Mouse (Mus musculus) kidney, embryonic 14.5 days (tissue): Measurements from ENCODE around the gene Endou. TPM values are rescaled to one million over a fixed set of nuclear protein-coding genes. Genes with fewer than 3 reads are reported as not detected.

Experiments used
- ATAC-seq: fragments of 200-750 bp; cut with Nextera tagmentation; 2 replicates; pipeline ENCODE4 v1.8.0; 2017; ENCODE audit warnings: moderate number of reproducible peaks, mild to moderate bottlenecking, moderate TSS enrichment, moderate library complexity; ENCODE audit not compliant: low FRiP score, low TSS enrichment
- H3K27ac ChIP-seq: fragments of 300-500 bp; sonication (generic); 2 replicates; pipeline ENCODE4 v1.5.1; 2014; ENCODE audit warnings: low read depth, mild to moderate bottlenecking, low read length, moderate library complexity, mixed read lengths
- H3K27me3 ChIP-seq: fragments of 300-500 bp; sonication (generic); 2 replicates; pipeline ENCODE4 v1.6.1; 2014; ENCODE audit warnings: mild to moderate bottlenecking, low read length; ENCODE audit not compliant: control insufficient read depth, insufficient read depth
- H3K36me3 ChIP-seq: fragments of 300-500 bp; sonication (generic); 2 replicates; pipeline ENCODE4 v1.6.1; 2014; ENCODE audit warnings: low read length, mixed read lengths; ENCODE audit not compliant: control insufficient read depth, insufficient read depth
- H3K4me1 ChIP-seq: fragments of 300-500 bp; sonication (generic); 2 replicates; pipeline ENCODE4 v1.6.1; 2014; ENCODE audit warnings: low read length, mixed read lengths; ENCODE audit not compliant: control insufficient read depth, insufficient read depth
- H3K4me2 ChIP-seq: fragments of 300-500 bp; sonication (generic); replicated peaks from 2 replicates; pipeline ENCODE4 v1.6.1; 2014; ENCODE audit warnings: low read depth, mild to moderate bottlenecking, low read length
- H3K4me3 ChIP-seq: fragments of 300-500 bp; sonication (generic); 2 replicates; pipeline ENCODE4 v1.5.1; 2014; ENCODE audit warnings: mild to moderate bottlenecking, low read length
- H3K9ac ChIP-seq: fragments of 300-500 bp; sonication (generic); 2 replicates; pipeline ENCODE4 v1.6.1; 2014; ENCODE audit warnings: low read depth, mild to moderate bottlenecking, low read length, moderate library complexity
- H3K9me3 ChIP-seq: fragments of 300-500 bp; sonication (generic); 2 replicates; pipeline ENCODE4 v1.6.1; 2016; ENCODE audit warnings: low read length; ENCODE audit not compliant: control insufficient read depth
- WGBS: fragments of 180-500 bp; shearing (Covaris S2); extraction: QIAGEN DNeasy Blood & Tissue Kit; methylation state at CpG from one replicate; pipeline ENCODE4 v1.1.7; 2014; 5-methylcytosine and 5-hydroxymethylcytosine counted together
- polyA plus RNA-seq: library from polyadenylated mRNA; unstranded; fragments of >200 nt; fragmentation: Nextera tagmentation; extraction: Ambion mirVana; gene quantifications from 2 replicates; pipeline ENCODE4 v1.2.1, GENCODE M21; 2014

Endou gene
- polyA plus RNA-seq, 1 experiment from 2014 or later = 0.20 TPM

GRCm38 (mm10) chr15:97728394-97728793, 2.7 kb downstream of the Endou start:
- H3K4me3 ChIP-seq = no peak overlapping the region
- WGBS = 84% methylated on average over 11 of the region's 11 CpGs
- H3K4me1 ChIP-seq = 0 out of 2 replicates have a peak, but pooled peaks cover 3% of the 10 kb centered on the region
- no peaks in the 10 kb centered on the region for H3K9me3 ChIP-seq
- no peak overlapping the region for H3K4me2 ChIP-seq
- ATAC-seq = no peak
- no peak overlapping the region for H3K9ac ChIP-seq
- no peaks in the 10 kb centered on the region for H3K27me3 ChIP-seq
- no peaks in the 10 kb centered on the region for H3K36me3 ChIP-seq
- no peak overlapping the region for H3K27ac ChIP-seq

GRCm38 (mm10) chr15:97727520-97727919, 3.6 kb downstream of the Endou start:
- no peak for ATAC-seq
- no peak overlapping the region for H3K4me2 ChIP-seq
- H3K36me3 ChIP-seq = no peaks in the 10 kb centered on the region
- no peaks in the 10 kb centered on the region for H3K9me3 ChIP-seq
- no peaks in the 10 kb centered on the region for H3K27me3 ChIP-seq
- no peak overlapping the region for H3K27ac ChIP-seq
- H3K4me3 ChIP-seq = no peak overlapping the region
- 64% methylated on average over 5 of the region's 5 CpGs for WGBS
- no peak overlapping the region for H3K9ac ChIP-seq
- H3K4me1 ChIP-seq = 0 out of 2 replicates have a peak, but pooled peaks cover 3% of the 10 kb centered on the region

- H3K27ac ChIP-seq = no peak overlapping the region
- H3K27me3 ChIP-seq = no peaks in the 10 kb centered on the region
- ATAC-seq = no peak
- H3K4me2 ChIP-seq = no peak overlapping the region
- no peaks in the 10 kb centered on the region for H3K9me3 ChIP-seq
- H3K36me3 ChIP-seq = no peaks in the 10 kb centered on the region
- H3K9ac ChIP-seq = no peak overlapping the region
- 0 out of 2 replicates have a peak, but pooled peaks cover 3% of the 10 kb centered on the region for H3K4me1 ChIP-seq
- WGBS = 78% methylated on average over 8 of the region's 8 CpGs
- H3K4me3 ChIP-seq = no peak overlapping the region
Observed at GRCm38 (mm10) chr15:97727048-97727447, 4.1 kb downstream of the Endou start.

GRCm38 (mm10) chr15:97726310-97726709, 4.8 kb downstream of the Endou start:
- WGBS = 83% methylated on average over 13 of the region's 13 CpGs
- Histone ChIP-seq H3K4me3 (no peak overlapping the region), H3K9ac (no peak overlapping the region), H3K27me3 (no peaks in the 10 kb centered on the region), H3K9me3 (no peaks in the 10 kb centered on the region), H3K4me1 (0 out of 2 replicates have a peak, but pooled peaks cover 3% of the 10 kb centered on the region), H3K4me2 (no peak overlapping the region), H3K27ac (no peak overlapping the region), H3K36me3 (no peaks in the 10 kb centered on the region)
- ATAC-seq = no peak

GRCm38 (mm10) chr15:97725198-97725785, 5.8 kb downstream of the Endou start:
- H3K9ac ChIP-seq = no peak overlapping the region
- 0 out of 2 replicates have a peak, but pooled peaks cover under 1% of the 10 kb centered on the region for H3K4me1 ChIP-seq
- no peak overlapping the region for H3K4me3 ChIP-seq
- no peaks in the 10 kb centered on the region for H3K36me3 ChIP-seq
- no peaks in the 10 kb centered on the region for H3K9me3 ChIP-seq
- WGBS = 86% methylated on average over 6 of the region's 6 CpGs
- H3K4me2 ChIP-seq = no peak overlapping the region
- no peak for ATAC-seq
- H3K27me3 ChIP-seq = no peaks in the 10 kb centered on the region
- no peak overlapping the region for H3K27ac ChIP-seq

GRCm38 (mm10) chr15:97724346-97725197, 6.6 kb downstream of the Endou start:
- H3K27me3 ChIP-seq = no peaks in the 10 kb centered on the region
- no peak overlapping the region for H3K4me2 ChIP-seq
- no peak for ATAC-seq
- no peaks in the 10 kb centered on the region for H3K4me1 ChIP-seq
- H3K4me3 ChIP-seq = no peak overlapping the region
- no peak overlapping the region for H3K27ac ChIP-seq
- H3K9ac ChIP-seq = no peak overlapping the region
- no peaks in the 10 kb centered on the region for H3K9me3 ChIP-seq
- WGBS = 81% methylated on average over 17 of the region's 17 CpGs
- no peaks in the 10 kb centered on the region for H3K36me3 ChIP-seq

GRCm38 (mm10) chr15:97723536-97724345, 7.4 kb downstream of the Endou start:
- Histone ChIP-seq H3K4me1 (no peaks in the 10 kb centered on the region), H3K27ac (no peak overlapping the region), H3K36me3 (no peaks in the 10 kb centered on the region), H3K4me2 (no peak overlapping the region), H3K9ac (no peak overlapping the region), H3K27me3 (no peaks in the 10 kb centered on the region), H3K9me3 (no peaks in the 10 kb centered on the region), H3K4me3 (no peak overlapping the region)
- 86% methylated on average over 6 of the region's 6 CpGs for WGBS
- ATAC-seq = no peak

- Histone ChIP-seq H3K27me3 (no peaks in the 10 kb centered on the region), H3K36me3 (no peaks in the 10 kb centered on the region), H3K9ac (no peak overlapping the region), H3K4me3 (no peak overlapping the region), H3K9me3 (no peaks in the 10 kb centered on the region), H3K27ac (no peak overlapping the region), H3K4me1 (no peaks in the 10 kb centered on the region), H3K4me2 (no peak overlapping the region)
- ATAC-seq = no peak
- 56% methylated on average over 15 of the region's 15 CpGs for WGBS
Observed at GRCm38 (mm10) chr15:97721008-97721701, 10.0 kb downstream of the Endou start.
